Mouse (Mus musculus) kidney, adult 2 months (tissue): Measurements from ENCODE around the gene Foxn3.

Experiments used
- CTCF ChIP-seq: fragments of 200-500 bp; conservative IDR thresholded peaks from 2 replicates; pipeline ENCODE4 v1.5.1; 2011; ENCODE audit warnings: low read depth, mild to moderate bottlenecking, control low read depth, low read length, moderate library complexity, mixed read lengths; ENCODE audit not compliant: insufficient read depth, insufficient read length
- POLR2A ChIP-seq: fragments of 200-500 bp; IDR thresholded peaks from one replicate; pipeline ENCODE4 v1.6.1; 2011; ENCODE audit warnings: low read depth, low read length, control low read depth

DNA sequence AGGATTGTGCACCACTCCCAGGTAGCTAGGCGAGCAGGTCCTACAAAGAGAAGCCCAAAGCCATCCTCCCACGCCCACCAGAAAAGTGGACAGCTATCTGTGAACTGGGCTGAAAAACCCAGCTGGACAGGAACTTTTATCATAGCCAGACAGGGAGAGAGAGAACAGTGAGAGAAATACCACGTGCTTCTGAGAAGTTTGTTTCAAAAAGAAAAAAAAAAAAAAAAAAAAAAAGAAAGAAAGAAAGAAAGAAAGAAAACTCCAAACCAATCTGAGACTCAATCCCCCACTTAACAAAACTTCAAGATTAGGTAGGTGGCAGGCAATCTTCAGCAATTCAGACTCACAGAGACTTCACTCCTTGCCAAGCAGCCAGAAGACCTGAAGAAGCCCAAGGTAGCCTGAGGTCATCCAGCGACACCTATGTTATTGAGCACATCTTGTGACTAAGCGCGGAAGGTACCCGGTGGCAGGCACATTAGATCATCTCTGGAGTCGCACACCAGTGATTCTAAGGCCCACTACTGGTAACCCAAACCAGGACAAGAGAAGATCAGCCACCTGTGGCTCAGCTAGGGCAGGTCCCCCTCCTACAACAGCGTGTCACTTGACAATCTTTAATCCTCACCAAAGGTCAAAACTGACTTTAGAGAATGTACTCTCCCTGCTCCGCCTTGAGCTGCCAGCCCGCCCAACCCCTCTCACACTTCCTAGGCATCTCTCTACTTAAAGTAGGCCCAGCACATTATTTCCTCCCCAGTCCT is 169.3 kb downstream of the Foxn3 start:
- TF ChIP-seq POLR2A (no peak), CTCF (no peak)
